Mouse (Mus musculus): Measurements from ENCODE around the gene Stard8. TPM values are rescaled to one million over a fixed set of nuclear protein-coding genes. Genes with fewer than 3 reads are reported as not detected.

Gene Stard8
- 10 to 100 TPM; 18.5 to 19.7 TPM for total RNA-seq (2023)

GRCm38 (mm10) chrX:99003046-99003445 is at the start of gene Stard8:
Stard8 (plus strand) TSS chrX:99003248.

Other genes starting within 250 kb of the Stard8 start
- gene Ophn1, start 112.2 kb upstream of the Stard8 start, total RNA-seq (2023): 1 to 10 TPM; 3.5 to 4.4 TPM
- 10 to 100 TPM; 10.4 to 12.7 TPM for gene Yipf6, start 66.9 kb upstream of the Stard8 start, total RNA-seq (2023)
- gene Efnb1, start 132.9 kb downstream of the Stard8 start, total RNA-seq (2023): 1 to 10 TPM; 1.9 to 2.0 TPM

All from neutrophil, adult 59 days (primary cell).